Mouse (Mus musculus): ENCODE data around the gene Hoxa5. TPM values are rescaled to one million over a fixed set of nuclear protein-coding genes. Genes with fewer than 3 reads are reported as not detected.

Hoxa5 gene
- polyA plus RNA-seq, 2 experiments from 2014 or later, result not detected

- no peak for ATAC-seq
Measured at GRCm38 (mm10) chr6:52225612-52226568, 21.5 kb upstream of the Hoxa5 start.

DNA sequence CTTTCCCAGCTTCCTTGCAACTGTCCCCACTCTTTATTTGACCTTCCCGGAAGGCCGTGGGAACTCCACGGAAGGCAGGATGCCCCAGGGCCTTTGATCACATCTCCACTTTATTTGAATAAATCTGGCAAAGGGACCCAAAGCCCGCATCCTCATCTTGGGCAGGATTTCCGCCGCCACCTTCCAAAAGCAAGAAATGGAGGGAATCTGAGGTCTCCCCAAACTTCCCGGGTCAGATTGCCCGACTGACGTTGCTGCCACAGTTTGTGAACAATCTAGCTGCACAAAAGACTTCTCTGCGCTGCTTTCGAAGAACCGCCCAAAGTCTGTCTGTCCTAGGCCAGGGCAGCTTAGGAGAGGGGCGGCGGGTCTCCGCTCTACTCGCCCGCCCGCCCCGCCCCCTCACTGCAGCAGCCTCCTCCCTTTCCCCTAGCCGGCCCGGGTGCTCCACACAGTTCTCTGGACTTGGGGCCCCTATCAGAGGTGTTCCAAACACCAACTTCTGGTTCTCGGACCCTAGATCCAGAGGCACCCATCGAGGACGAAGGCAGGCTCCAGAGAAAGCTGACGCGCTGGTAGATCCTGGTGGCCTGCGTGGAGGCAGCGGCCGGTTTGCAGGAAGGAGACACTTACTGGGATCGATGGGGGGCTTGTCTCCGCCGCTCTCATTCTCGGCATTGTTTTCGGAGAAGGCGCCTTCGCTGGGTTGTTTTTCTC is 20.7 kb upstream of the Hoxa5 start:
- ATAC-seq, result no peak

- ATAC-seq, result no peak
Measured at GRCm38 (mm10) chr6:52223939-52224760, 19.8 kb upstream of the Hoxa5 start.

DNA sequence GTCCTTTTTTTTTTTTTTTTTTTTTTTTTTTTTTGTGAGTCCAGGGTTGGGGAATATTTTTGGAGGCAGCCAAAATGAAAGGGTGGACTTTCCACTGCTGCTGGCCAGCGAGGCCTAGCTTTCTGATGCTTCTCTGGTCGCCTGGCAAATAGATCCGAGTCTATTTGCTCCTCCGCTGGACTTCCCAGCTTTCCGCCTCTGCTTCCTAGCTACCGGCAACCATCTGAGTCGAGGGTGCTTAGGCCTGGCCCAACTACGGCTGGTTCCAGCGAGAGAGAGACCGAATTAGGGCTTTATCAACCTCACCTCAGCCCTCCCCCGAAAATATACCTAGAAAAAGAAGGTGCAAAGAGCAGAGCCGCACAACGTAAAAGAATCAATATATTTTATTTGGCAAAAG is 18.3 kb upstream of the Hoxa5 start:
- ATAC-seq, result no peak

DNA sequence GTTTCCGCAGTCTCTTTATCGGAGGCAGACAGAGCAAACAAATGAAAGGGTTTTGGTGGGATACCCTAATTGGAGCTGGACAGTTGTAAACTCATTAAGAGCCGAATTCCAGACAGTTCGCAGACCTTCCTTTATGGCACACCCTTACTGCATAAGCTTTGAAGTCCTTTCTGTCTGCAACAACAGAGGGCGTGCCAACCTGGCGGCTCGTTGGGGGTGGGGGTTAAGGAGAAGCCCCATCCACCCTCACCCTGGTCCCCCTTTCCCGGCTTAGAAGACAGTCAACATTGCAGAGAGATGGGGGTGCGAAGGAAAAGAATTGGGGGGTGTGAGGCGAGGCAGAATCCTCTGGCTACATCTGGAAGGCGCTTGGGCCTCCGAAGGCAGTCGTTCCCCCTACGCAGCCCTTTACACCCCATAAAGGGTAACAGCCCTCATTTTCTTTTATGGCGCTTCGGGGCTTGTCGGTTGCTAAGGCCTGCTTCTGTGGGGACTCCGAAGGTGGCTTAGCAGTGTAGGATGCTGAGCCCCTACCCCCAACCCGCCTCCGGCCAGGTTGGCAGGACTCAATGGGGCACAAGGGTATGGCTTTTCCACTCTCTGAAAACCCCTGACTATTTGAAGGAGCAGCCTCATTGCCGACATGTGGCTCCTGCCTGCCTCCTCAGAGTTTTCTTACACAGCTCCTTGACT is 17.8 kb upstream of the Hoxa5 start:
- ATAC-seq, result no peak

DNA sequence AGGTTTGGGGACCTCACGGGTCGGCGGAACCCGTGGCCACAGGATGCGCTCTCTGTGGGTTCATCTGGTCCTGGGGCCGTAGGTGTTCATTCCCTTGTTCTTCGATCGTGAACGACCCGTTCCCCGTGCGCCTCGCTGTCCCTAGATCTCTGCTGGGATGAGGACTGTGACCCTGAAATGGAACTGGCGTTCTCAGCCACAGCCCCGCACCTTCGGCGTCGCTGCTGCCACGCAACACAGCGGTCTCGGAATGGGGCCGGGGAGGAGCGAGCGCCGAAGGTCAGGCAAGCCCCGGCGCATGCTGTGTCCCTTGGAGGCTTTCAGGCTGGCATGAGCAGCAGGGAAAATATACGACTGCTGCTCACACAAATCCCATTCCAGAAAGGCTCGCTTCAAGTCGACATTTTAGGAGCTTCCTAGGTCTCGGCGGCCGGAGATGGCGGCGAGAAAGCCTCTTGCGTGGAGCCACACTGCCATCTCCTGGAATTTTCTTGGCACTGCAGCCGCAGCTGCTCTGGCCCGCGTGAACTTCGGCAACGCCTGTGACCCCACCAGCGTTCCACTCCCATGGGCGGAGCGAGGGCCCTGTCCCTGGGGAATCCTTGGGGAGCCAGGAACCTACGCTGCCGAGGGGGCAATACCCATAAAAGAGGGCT is 17.1 kb upstream of the Hoxa5 start, which contains the start of gene Hoxa7:
TSS of gene Hoxa7 (minus strand) at position 518 of the 656 bp plus-strand sequence.
- ATAC-seq, result peak; percentile 72

DNA sequence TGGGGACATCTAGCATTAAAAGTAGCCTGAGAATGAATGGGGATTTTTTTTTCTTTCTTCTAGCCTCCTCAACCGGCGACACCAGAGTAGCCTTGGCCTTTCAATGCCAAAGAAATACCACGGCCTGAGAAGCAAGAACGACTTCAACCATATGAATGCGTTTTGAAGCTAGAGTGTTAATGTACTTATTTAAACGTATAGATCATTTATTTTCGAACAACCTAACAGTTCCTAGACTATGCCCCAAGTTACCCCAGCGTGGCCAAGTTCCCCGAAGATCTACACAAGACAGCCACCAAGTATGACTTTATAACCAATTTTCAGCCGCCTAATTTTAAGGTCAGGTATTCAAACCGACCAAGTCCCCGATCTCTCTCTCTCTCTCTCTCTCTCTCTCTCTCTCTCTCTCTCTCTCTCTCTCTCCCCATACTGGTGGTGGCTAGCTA is 16.5 kb upstream of the Hoxa5 start:
- ATAC-seq, result no peak

- ATAC-seq, result no peak
Measured at GRCm38 (mm10) chr6:52220003-52220864, 15.8 kb upstream of the Hoxa5 start.

DNA sequence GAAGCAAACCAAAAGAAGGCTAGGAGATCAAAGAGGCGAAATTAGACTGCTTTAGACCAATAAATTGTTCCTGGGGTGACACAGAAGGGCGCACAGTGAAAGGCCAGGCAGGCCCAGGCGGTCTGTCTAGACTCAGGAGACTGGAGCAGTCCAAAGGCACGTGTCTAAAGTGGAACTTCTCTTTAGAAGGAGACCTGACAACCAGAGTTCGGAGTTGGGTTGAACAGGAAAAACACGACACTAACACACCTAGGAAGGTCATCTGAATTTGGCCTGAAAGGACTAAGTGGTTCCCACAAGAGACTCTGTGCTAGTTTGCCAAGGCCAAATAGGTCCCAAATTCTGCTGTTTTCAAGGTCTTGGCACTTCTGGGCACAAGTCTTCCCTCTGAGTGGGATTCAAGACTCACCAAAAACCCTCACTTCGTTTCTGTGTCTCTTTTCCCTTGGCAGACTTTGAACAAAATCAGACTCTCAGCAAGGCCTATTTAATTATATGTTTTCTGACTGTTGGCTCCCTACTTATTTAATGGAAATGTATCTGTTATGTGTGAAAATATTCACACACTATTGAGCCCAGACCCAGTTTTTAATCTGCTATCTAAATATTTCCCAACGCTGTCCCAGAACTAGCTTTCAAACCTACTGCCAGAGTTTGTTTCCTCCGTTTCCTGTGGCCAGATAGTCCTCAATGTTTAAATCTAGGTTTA is 15.0 kb upstream of the Hoxa5 start:
- ATAC-seq, result no peak

DNA sequence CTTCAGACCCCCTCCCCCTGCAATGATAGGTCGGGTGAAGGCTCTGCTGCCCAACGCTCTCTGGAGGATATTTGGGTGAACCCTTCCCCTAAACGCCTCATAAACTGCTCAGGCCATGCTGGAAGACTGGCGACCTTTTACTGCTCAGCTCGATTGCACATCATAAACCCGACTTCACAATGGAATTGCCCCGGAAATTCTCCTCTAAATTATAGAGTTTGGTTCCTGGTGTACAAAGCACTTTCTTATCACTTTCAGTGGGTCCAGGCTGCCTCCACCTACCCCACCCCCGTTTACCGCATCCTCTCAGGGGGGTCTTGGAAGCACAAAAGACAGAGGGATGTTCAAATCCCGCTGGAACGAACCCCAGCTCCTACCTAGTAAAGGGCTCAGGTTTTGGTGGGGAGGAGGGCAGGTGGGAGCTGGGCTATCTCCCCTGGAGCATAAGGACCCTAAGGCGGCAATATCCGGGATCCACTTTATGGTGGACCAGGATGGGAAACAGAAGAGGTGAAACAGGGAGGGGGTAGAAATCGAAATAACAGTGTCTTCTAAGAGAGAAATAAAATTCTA is 14.3 kb upstream of the Hoxa5 start:
- no peak for ATAC-seq

DNA sequence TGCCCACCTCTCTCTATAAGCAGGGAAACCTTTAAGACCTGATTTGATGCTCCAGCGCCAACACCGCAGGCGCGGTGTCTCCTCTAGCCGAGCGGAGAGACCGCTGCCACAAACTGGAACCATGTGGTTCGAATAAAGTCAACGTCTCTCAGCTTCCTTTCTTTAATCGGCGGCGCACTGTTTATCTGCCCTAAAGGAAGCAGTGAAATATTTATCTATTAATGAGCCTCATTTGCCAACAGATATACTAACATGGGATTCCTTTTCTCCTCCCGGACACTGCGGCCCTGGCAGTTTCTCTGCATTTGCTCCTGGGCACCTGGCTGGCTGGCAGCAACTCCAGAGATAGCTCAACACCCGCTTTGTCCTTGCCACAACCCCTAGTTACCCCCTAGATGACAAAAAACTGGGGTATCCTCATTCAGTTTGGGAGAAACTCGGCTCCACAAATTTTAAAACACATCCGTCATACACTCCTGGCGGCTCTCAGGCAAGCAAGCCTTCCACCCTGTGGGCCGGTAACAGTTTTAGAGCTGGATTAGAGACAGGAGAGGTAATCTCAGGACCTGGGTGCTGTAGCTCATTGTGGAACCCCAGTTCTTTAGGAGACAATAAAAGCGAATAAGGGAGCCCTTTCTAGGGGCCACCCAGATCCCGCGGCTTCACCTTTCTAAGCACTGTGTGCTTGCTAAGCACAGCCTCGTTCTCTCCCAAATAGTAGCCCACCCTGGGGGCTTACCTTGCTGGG is 13.7 kb upstream of the Hoxa5 start:
- ATAC-seq, result no peak

- ATAC-seq, result peak; percentile 5
Measured at GRCm38 (mm10) chr6:52217459-52217768, 13.0 kb upstream of the Hoxa5 start.

DNA sequence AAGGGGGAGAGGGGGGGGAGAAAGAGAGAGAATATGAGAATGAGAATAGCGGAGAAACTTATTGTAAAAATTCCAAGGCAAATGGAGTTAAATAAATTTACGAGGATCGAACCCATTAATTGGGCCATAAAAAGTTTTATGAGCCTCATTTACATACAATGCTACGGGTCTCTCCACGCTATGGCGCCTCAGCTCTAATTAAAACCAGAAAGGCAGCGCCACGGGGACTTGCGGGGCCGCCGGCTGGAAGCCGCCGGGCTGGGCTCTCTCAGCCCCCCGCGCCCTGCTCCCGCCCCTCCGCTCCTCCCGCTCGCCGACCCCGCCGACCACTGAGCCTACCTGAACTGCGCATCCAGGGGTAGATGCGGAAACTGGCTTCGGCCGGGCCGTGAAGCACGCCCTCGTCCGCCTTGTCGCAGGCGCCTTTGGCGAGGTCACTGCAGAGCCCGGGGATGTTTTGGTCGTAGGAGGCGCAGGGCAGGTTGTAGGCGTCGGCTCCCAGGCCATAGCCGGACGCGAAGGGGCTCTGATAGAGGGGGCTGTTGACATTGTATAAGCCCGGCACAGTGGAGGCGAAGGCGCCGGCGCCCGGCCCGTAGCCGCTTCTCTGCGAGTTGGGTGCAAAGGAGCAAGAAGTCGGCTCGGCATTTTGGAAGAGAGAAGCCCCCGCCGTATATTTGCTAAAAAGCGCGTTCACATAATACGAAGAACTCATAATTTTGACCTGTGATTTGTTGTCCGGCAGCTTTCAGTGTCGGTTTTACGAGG is 12.5 kb upstream of the Hoxa5 start:
- ATAC-seq, result no peak

DNA sequence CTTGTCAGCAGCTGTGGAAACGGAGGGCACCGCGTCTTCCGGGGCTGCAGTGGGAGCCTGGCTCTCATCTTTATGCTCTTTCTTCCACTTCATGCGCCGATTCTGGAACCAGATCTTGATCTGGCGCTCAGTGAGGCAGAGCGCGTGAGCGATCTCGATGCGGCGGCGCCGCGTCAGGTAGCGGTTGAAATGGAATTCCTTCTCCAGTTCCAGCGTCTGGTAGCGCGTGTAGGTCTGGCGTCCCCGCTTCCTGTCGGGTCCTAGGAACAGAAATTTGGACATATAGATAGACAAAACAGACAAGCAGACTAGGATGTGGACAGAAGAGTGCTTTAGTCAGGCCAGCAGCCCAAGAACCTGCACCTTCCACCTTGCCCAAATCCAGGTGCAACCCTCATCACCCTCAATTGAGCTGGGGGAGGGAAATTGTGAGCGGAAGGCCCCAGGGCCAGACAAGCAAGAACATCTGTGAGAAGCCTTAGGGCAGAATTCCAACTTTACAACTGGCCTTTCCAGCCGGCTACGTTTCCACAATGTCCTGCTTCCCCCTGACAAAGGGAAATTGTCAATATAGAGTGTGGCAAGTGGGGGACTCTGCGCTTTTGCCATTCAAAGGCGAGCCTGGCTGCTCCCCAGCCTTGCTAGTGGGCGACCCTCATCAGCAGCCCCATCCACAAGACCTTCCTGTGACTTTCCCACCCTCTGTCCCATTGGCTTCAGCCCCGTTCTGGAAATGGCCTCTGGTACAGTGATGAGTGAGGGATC is 11.6 kb upstream of the Hoxa5 start:
- no peak for ATAC-seq

GRCm38 (mm10) chr6:52215070-52215469 is 10.7 kb upstream of the Hoxa5 start:
- no peak for ATAC-seq

- no peak for ATAC-seq
Measured at GRCm38 (mm10) chr6:52214271-52214670, 9.9 kb upstream of the Hoxa5 start.
